Mouse (Mus musculus): ENCODE data around the gene Acer2.

Acer2 gene

DNA sequence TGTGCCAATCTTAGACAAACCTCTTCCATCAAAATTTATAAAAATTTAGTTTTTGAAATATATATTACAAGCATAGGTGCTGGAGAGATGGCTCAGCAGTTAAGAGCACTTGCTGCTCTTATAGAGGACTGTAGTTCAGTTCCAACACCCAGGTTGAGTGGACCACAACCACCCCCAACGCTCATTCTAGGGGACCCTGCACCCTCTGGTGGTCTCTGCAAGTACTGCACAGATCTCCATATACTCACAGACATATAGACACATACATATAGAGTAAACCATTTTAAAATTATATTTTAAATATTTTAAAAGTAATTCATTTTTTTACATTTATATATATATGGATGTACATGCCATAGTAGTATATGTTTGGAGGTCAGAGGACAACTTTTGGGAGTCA, 41.9 kb downstream of the Acer2 start:
- Histone ChIP-seq H3K27me3 (ENCODE audit: control insufficient read depth, insufficient read depth, low read length, poor library complexity, severe bottlenecking) (no peaks in the 10 kb centered on the region), H3K36me3 (ENCODE audit: control insufficient read depth, insufficient read depth, low read length, poor library complexity, severe bottlenecking) (no peaks in the 10 kb centered on the region)
- DNase-seq (ENCODE audit: low read depth, low spot score): no peak

GRCm38 (mm10) chr4:86923476-86924055, 49.4 kb downstream of the Acer2 start:
- no peaks in the 10 kb centered on the region for H3K27me3 ChIP-seq (ENCODE audit: control insufficient read depth, insufficient read depth, low read length, poor library complexity, severe bottlenecking)
- DNase-seq (ENCODE audit: low read depth, low spot score): no peak
- no peaks in the 10 kb centered on the region for H3K36me3 ChIP-seq (ENCODE audit: control insufficient read depth, insufficient read depth, low read length, poor library complexity, severe bottlenecking)

DNA sequence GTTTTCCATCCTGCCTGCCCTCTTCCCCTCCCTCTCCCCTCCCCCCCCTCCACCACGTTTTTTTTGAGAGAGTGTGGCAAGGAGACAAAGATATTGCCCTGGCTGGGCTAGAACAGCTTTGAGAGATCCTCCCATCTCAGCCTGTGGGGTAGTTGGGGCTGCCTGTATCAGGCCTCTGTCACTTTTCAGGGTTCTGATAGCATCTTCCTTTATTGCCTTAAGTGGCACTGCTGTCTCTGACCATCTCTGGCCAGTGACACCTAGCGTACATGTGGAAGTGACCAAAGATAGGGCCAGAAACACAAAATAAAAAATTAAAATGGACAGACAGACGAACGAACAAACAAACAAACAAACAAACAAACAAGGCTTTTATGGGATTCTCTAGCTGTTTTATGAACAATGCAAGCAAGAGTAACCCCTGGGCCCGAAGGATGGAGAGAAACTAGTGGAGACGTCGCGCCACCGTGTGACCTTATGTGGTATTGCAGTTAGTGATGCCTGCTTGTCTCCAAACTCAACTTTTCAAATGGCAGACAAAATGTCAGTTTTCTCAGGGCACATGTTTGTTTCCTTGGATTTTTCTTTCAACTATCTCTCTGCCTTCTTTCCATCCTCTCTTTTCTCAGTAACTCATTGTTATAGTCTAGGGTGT, 50.7 kb downstream of the Acer2 start:
- H3K27me3 ChIP-seq (ENCODE audit: control insufficient read depth, insufficient read depth, low read length, poor library complexity, severe bottlenecking): no peaks in the 10 kb centered on the region
- peak; percentile 70 for DNase-seq (ENCODE audit: low read depth, low spot score)
- H3K36me3 ChIP-seq (ENCODE audit: control insufficient read depth, insufficient read depth, low read length, poor library complexity, severe bottlenecking): no peaks in the 10 kb centered on the region

GRCm38 (mm10) chr4:86926997-86927396, 52.8 kb downstream of the Acer2 start:
- Histone ChIP-seq H3K27me3 (ENCODE audit: control insufficient read depth, insufficient read depth, low read length, poor library complexity, severe bottlenecking) (no peaks in the 10 kb centered on the region), H3K36me3 (ENCODE audit: control insufficient read depth, insufficient read depth, low read length, poor library complexity, severe bottlenecking) (no peaks in the 10 kb centered on the region)
- no peak for DNase-seq (ENCODE audit: low read depth, low spot score)

GRCm38 (mm10) chr4:86930101-86930635, 56.0 kb downstream of the Acer2 start:
- DNase-seq (ENCODE audit: low read depth, low spot score): no peak
- Histone ChIP-seq H3K27me3 (ENCODE audit: control insufficient read depth, insufficient read depth, low read length, poor library complexity, severe bottlenecking) (no peaks in the 10 kb centered on the region), H3K36me3 (ENCODE audit: control insufficient read depth, insufficient read depth, low read length, poor library complexity, severe bottlenecking) (no peaks in the 10 kb centered on the region)

DNA sequence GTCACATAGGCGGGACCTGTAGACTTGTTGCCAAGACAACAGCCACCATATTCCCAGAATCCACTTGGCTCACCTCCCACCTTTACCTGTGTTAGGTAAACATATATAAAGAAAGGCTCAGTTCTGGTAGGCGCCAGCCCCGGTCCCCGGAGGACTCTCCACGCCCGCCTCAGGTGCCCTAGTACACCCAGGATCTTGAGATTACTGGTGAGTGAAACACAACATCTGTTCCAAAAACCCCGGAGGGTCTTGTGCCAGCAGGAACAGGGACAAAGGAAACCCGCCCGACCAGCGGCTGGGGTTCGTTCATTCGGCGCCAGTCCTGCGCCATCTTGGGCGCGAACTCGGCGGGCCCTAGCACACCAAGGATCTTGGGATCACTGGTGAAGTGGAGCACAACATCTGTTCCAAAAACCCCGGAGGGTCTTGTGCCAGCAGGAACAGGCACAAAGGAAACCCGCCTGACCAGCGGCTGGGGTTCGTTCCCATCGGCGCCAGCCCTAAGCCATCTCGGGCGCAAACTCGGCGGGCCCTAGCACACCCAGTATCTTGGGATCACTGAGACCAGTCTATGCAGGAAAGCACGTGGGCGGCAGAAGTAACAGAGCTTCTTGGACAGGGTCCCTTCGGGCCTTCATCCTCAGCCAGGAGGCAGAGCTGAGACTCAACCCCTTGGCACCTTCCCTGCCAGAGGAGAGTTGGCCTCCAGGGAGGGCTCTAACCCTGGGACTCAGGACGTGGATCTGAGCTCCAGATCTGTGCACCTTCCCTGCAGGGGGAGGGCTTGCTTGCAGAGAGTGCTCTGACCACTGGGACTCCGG, 56.6 kb downstream of the Acer2 start:
- DNase-seq (ENCODE audit: low read depth, low spot score): no peak
- Histone ChIP-seq H3K36me3 (ENCODE audit: control insufficient read depth, insufficient read depth, low read length, poor library complexity, severe bottlenecking) (no peaks in the 10 kb centered on the region), H3K27me3 (ENCODE audit: control insufficient read depth, insufficient read depth, low read length, poor library complexity, severe bottlenecking) (no peaks in the 10 kb centered on the region)

GRCm38 (mm10) chr4:86933026-86933425, 58.8 kb downstream of the Acer2 start:
- peak; percentile 4 for DNase-seq (ENCODE audit: low read depth, low spot score)
- H3K27me3 ChIP-seq (ENCODE audit: control insufficient read depth, insufficient read depth, low read length, poor library complexity, severe bottlenecking): no peaks in the 10 kb centered on the region
- no peaks in the 10 kb centered on the region for H3K36me3 ChIP-seq (ENCODE audit: control insufficient read depth, insufficient read depth, low read length, poor library complexity, severe bottlenecking)

- H3K27me3 ChIP-seq (ENCODE audit: control insufficient read depth, insufficient read depth, low read length, poor library complexity, severe bottlenecking): no peaks in the 10 kb centered on the region
- no peaks in the 10 kb centered on the region for H3K36me3 ChIP-seq (ENCODE audit: control insufficient read depth, insufficient read depth, low read length, poor library complexity, severe bottlenecking)
- no peak for DNase-seq (ENCODE audit: low read depth, low spot score)
These were observed 62.0 kb downstream of the Acer2 start for GRCm38 (mm10) chr4:86936217-86936616.

- Histone ChIP-seq H3K36me3 (ENCODE audit: control insufficient read depth, insufficient read depth, low read length, poor library complexity, severe bottlenecking) (no peaks in the 10 kb centered on the region), H3K27me3 (ENCODE audit: control insufficient read depth, insufficient read depth, low read length, poor library complexity, severe bottlenecking) (no peaks in the 10 kb centered on the region)
- no peak for DNase-seq (ENCODE audit: low read depth, low spot score)
These were observed 62.5 kb downstream of the Acer2 start for GRCm38 (mm10) chr4:86936706-86937105.

GRCm38 (mm10) chr4:86942656-86943055, 68.5 kb downstream of the Acer2 start:
- DNase-seq (ENCODE audit: low read depth, low spot score): no peak
- H3K27me3 ChIP-seq (ENCODE audit: control insufficient read depth, insufficient read depth, low read length, poor library complexity, severe bottlenecking): no peaks in the 10 kb centered on the region
- H3K36me3 ChIP-seq (ENCODE audit: control insufficient read depth, insufficient read depth, low read length, poor library complexity, severe bottlenecking): no peaks in the 10 kb centered on the region

DNA sequence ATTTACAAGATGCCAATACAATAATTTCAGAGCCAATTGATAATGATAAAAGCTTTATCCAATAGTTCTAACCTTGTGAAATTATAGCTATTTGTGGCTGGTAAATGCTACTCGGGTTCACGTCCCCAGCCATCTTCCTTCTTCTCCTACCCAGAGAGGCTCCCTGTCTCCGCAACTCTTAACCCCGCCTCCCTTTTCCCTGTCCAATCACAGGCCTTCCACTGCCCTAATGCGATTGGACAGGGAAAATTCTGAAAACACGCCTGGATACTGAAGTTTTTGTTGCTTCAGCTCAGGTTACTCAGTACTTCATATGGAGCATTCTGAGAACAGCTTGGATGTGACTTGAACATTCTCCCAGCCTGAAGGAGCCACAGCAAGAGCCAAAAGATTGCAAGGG, 69.1 kb downstream of the Acer2 start:
- DNase-seq (ENCODE audit: low read depth, low spot score): no peak
- Histone ChIP-seq H3K36me3 (ENCODE audit: control insufficient read depth, insufficient read depth, low read length, poor library complexity, severe bottlenecking) (no peaks in the 10 kb centered on the region), H3K27me3 (ENCODE audit: control insufficient read depth, insufficient read depth, low read length, poor library complexity, severe bottlenecking) (no peaks in the 10 kb centered on the region)

GRCm38 (mm10) chr4:86948794-86949193, 74.6 kb downstream of the Acer2 start:
- Histone ChIP-seq H3K27me3 (ENCODE audit: control insufficient read depth, insufficient read depth, low read length, poor library complexity, severe bottlenecking) (no peaks in the 10 kb centered on the region), H3K36me3 (ENCODE audit: control insufficient read depth, insufficient read depth, low read length, poor library complexity, severe bottlenecking) (no peaks in the 10 kb centered on the region)
- DNase-seq (ENCODE audit: low read depth, low spot score): no peak

- Histone ChIP-seq H3K27me3 (ENCODE audit: control insufficient read depth, insufficient read depth, low read length, poor library complexity, severe bottlenecking) (no peaks in the 10 kb centered on the region), H3K36me3 (ENCODE audit: control insufficient read depth, insufficient read depth, low read length, poor library complexity, severe bottlenecking) (no peaks in the 10 kb centered on the region)
- DNase-seq (ENCODE audit: low read depth, low spot score): no peak
These were observed 79.3 kb downstream of the Acer2 start for GRCm38 (mm10) chr4:86953519-86953918.

GRCm38 (mm10) chr4:86955448-86955847, 81.3 kb downstream of the Acer2 start:
- Histone ChIP-seq H3K36me3 (ENCODE audit: control insufficient read depth, insufficient read depth, low read length, poor library complexity, severe bottlenecking) (no peaks in the 10 kb centered on the region), H3K27me3 (ENCODE audit: control insufficient read depth, insufficient read depth, low read length, poor library complexity, severe bottlenecking) (no peaks in the 10 kb centered on the region)
- DNase-seq (ENCODE audit: low read depth, low spot score): no peak
